Comparison of ENCODE assay signal across 11 mouse cellular contexts in genomic region chr15:85675736-85676135, GRCm38 (mm10). TPM values are rescaled to one million over a fixed set of nuclear protein-coding genes. Genes with fewer than 3 reads are reported as not detected.
DNase-seq lines count a peak whose midpoint lies in the region; ATAC-seq lines count a peak whose summit lies in the region.
"Had no signal": no experiment of that assay in that cellular context is flagged by ENCODE, and none has a peak within 500 bp of the region (broad histone marks: within the 10 kb centered on the region; RNA-seq: fewer than 3 reads in every experiment).

No protein-coding gene starts in this region.

- peak overlapping the region; percentile 11 for H3K4me2 ChIP-seq in kidney, embryonic 16.5 days (replicated peaks; ENCODE audit: low read depth, low read length)

- WGBS in kidney, embryonic 16.5 days: 53% methylated on average over 5 of the region's 5 CpGs
- 82% methylated on average over 5 of the region's 5 CpGs for WGBS in embryonic facial prominence, embryonic 10.5 days

- H3K4me3 ChIP-seq in kidney, embryonic 16.5 days (ENCODE audit: low read length): no peak overlapping the region
- no peak overlapping the region for H3K4me3 ChIP-seq in embryonic facial prominence, embryonic 10.5 days

- no peaks in the 10 kb centered on the region for H3K9me3 ChIP-seq in kidney, embryonic 16.5 days (ENCODE audit: low read length)
- no peaks in the 10 kb centered on the region for H3K9me3 ChIP-seq in embryonic facial prominence, embryonic 10.5 days

- no peak overlapping the region for H3K9ac ChIP-seq in kidney, embryonic 16.5 days (replicated peaks; ENCODE audit: low read length)

- H3K4me1 ChIP-seq in kidney, embryonic 16.5 days (ENCODE audit: insufficient read depth, low read length): peaks cover 68% of the 10 kb centered on the region
- H3K4me1 ChIP-seq in embryonic facial prominence, embryonic 10.5 days: peaks cover 11% of the 10 kb centered on the region

- H3K27ac ChIP-seq in kidney, embryonic 16.5 days (ENCODE audit: low read length): 0 out of 2 replicates have a peak overlapping the region, but pooled peaks have one; percentile 0
- no peak overlapping the region for H3K27ac ChIP-seq in embryonic facial prominence, embryonic 10.5 days (replicated peaks)

- H3K36me3 ChIP-seq in kidney, embryonic 16.5 days (ENCODE audit: insufficient read depth, low read length): peaks cover 21% of the 10 kb centered on the region
- no peaks in the 10 kb centered on the region for H3K36me3 ChIP-seq in embryonic facial prominence, embryonic 10.5 days (replicated peaks)

- ATAC-seq in kidney, embryonic 16.5 days (ENCODE audit: low FRiP score, low TSS enrichment): no peak

- H3K27me3 ChIP-seq in kidney, embryonic 16.5 days (ENCODE audit: insufficient read depth, low read length): no peaks in the 10 kb centered on the region
- H3K27me3 ChIP-seq in embryonic facial prominence, embryonic 10.5 days (replicated peaks; ENCODE audit: low read depth, poor library complexity, severe bottlenecking): peaks cover 99% of the 10 kb centered on the region

- peak; percentile 62 for DNase-seq in heart, adult 18-20 months
- no peak for DNase-seq in heart, adult 8-10 months (ENCODE audit: low spot score)
- peak; percentile 2 for DNase-seq in right cerebral cortex, postnatal 14 days
- no peak for DNase-seq in right cerebral cortex, postnatal 10 days (ENCODE audit: low spot score in 2 of 2)
- DNase-seq in embryonic facial prominence, embryonic 10.5 days (ENCODE audit: low spot score): no peak
- DNase-seq in lung, postnatal 25 days (ENCODE audit: low spot score): no peak
- DNase-seq in left cerebral cortex, adult 18-20 months (ENCODE audit: low spot score in 2 of 2): no peak
- DNase-seq: thymus, postnatal 14 days had no signal

RNA-seq across cellular contexts. Expression of gene Ppara, which starts 59.0 kb away (rescaled TPM):
- total RNA-seq in heart, adult 18-20 months (2021): 10 to 100 TPM; 73.1 to 74.9 TPM
- total RNA-seq in heart, adult 8-10 months (2022): 10 to 100 TPM; 50.2 to 79.0 (median 59.5) TPM
- 5.1 and 5.9 TPM in 2 replicates for polyA plus RNA-seq in kidney, embryonic 16.5 days (2015; fragmentation: Nextera tagmentation; extraction: Ambion mirVana)
- 0.29 and 0.75 TPM in 2 replicates for polyA plus RNA-seq in embryonic facial prominence, embryonic 10.5 days (2016; fragmentation: Nextera tagmentation; extraction: Ambion mirVana)
- 1 to 10 TPM; 3.2 to 4.1 TPM for total RNA-seq in left cerebral cortex, adult 18-20 months (2021)
- total RNA-seq: common myeloid progenitor, adult 5-6 weeks; monocyte, adult 5-6 weeks had no signal

Comparison
In these comparisons a context has a peak if more than half of its experiments do, and no peak if none do; other contexts are left out.
1. DNase-seq: peak in heart, adult 18-20 months (2 of 2) and right cerebral cortex, postnatal 14 days (single experiment); none in heart, adult 8-10 months (single experiment), right cerebral cortex, postnatal 10 days (0 of 2), embryonic facial prominence, embryonic 10.5 days (single experiment), lung, postnatal 25 days (single experiment) and left cerebral cortex, adult 18-20 months (0 of 2).
2. RNA of gene Ppara, which starts 59.0 kb away (total RNA-seq): 73.1 to 74.9 TPM in heart, adult 18-20 months and 50.2 to 79.0 TPM in heart, adult 8-10 months; 3.2 to 4.1 TPM in left cerebral cortex, adult 18-20 months; every median in the first group is over 10 times any median in the second.